Mouse (Mus musculus) adrenal gland, adult 18-20 months (tissue): ENCODE measurements around the gene Ptpro. TPM values are rescaled to one million over a fixed set of nuclear protein-coding genes. Genes with fewer than 3 reads are reported as not detected.
"Not testable (repeated sequence)": the region's sequence is repeated elsewhere in the genome, so short reads cannot be mapped to it uniquely, and the experiment has no call there.

Experiments used
- DNase-seq, 2 experiments: peaks; one replicate each; pipeline ENCODE4 v3.0.0; 2021 to 2022; ENCODE audit warnings: low spot score in 2 of 2
- total RNA-seq, 2 experiments: library from RNA; stranded (reverse); gene quantifications; 1 replicate in 1 of 2; 2 replicates in 1 of 2; pipeline ENCODE4 v1.2.3; 2021

Gene Ptpro
- total RNA-seq, 2 experiments from 2014 or later, result 2.2 to 2.6 TPM

GRCm38 (mm10) chr6:137443089-137443488, 191.0 kb downstream of the Ptpro start:
- DNase-seq, result no peak

GRCm38 (mm10) chr6:137446116-137446515, 194.0 kb downstream of the Ptpro start:
- not testable (repeated sequence) for DNase-seq

- DNase-seq, result peak in 1 of 2 experiments; percentile 29
Observed at GRCm38 (mm10) chr6:137455537-137456041, 203.5 kb downstream of the Ptpro start.

GRCm38 (mm10) chr6:137456064-137456463, 203.9 kb downstream of the Ptpro start:
- no peak for DNase-seq

GRCm38 (mm10) chr6:137457210-137457609, 205.1 kb downstream of the Ptpro start:
- no peak for DNase-seq

GRCm38 (mm10) chr6:137458136-137458535, 206.0 kb downstream of the Ptpro start:
- DNase-seq, result no peak

- no peak for DNase-seq
Observed at GRCm38 (mm10) chr6:137463771-137464170, 211.7 kb downstream of the Ptpro start.

- peak in 1 of 2 experiments; percentile 36 for DNase-seq
Observed at GRCm38 (mm10) chr6:137465253-137465652, 213.1 kb downstream of the Ptpro start.

- DNase-seq, result no peak
Observed at GRCm38 (mm10) chr6:137466256-137466655, 214.1 kb downstream of the Ptpro start.

- DNase-seq, result no peak
Observed at GRCm38 (mm10) chr6:137467696-137468095, 215.6 kb downstream of the Ptpro start.

- no peak for DNase-seq
Observed at GRCm38 (mm10) chr6:137469541-137469940, 217.4 kb downstream of the Ptpro start.

- DNase-seq, result peak; percentile 70 to 72
Observed at GRCm38 (mm10) chr6:137470901-137471598, 218.9 kb downstream of the Ptpro start.

- DNase-seq, result no peak
Observed at GRCm38 (mm10) chr6:137472129-137472528, 220.0 kb downstream of the Ptpro start.

- no peak for DNase-seq
Observed at GRCm38 (mm10) chr6:137473433-137473832, 221.3 kb downstream of the Ptpro start.

- DNase-seq, result not testable (repeated sequence)
Observed at GRCm38 (mm10) chr6:137475695-137476094, 223.6 kb downstream of the Ptpro start.

- no peak for DNase-seq
Observed at GRCm38 (mm10) chr6:137482891-137483290, 230.8 kb downstream of the Ptpro start.

- no peak for DNase-seq
Observed at GRCm38 (mm10) chr6:137487443-137487842, 235.3 kb downstream of the Ptpro start.

- DNase-seq, result no peak
Observed at GRCm38 (mm10) chr6:137490115-137490514, 238.0 kb downstream of the Ptpro start.

GRCm38 (mm10) chr6:137491659-137492058, 239.5 kb downstream of the Ptpro start:
- no peak for DNase-seq

- no peak for DNase-seq
Observed at GRCm38 (mm10) chr6:137492582-137492981, 240.5 kb downstream of the Ptpro start.

GRCm38 (mm10) chr6:137493211-137494135, 241.4 kb downstream of the Ptpro start:
- DNase-seq, result no peak

- no peak for DNase-seq
Observed at GRCm38 (mm10) chr6:137494136-137494475, 242.0 kb downstream of the Ptpro start.
